Mouse (Mus musculus): ENCODE data around the gene Gdf2.

Gene Gdf2

DNA sequence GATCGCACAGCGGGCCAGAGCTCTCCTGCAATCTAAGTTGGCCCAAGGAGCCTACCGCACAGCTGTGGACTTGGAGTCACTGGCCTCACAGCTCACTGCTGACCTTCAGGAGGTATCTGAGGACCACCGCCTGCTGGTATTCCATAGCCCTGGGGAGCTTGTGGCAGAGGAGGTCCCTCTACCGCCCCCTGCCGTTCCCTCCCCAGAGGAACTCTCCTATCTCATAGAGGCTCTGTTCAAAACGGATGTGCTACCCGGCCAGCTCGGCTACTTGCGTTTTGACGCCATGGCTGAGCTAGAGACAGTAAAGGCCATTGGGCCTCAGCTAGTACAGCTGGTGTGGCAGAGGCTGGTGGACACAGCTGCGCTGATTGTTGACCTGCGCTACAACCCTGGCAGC lies 15.2 kb downstream of the Gdf2 start:
- in situ Hi-C loops (cut with MboI, MseI): loop anchor here (10.0 kb wide), 1 partner anchor 601 kb away; no protein-coding TSS in a partner anchor

DNA sequence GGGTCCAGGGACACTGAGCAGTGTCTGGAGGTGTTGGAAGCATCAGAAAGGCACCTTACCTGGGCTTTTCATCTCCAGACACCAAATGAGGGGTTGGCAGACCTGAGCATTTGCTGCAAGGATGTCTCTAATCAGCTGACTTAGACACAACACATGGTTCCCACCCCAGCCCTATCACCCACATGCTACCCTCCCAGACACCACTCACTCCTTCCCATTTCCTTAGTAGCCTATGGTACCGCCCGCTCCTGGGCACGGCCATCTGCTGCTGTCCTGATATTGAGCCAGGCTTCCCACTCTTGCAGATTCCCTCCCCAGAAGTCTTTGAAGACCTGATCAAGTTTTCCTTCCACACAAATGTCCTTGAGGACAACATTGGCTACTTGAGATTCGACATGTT lies 17.3 kb downstream of the Gdf2 start:
- in situ Hi-C loops (cut with MboI, MseI): loop anchor here (10.0 kb wide), 1 partner anchor 603 kb away; no protein-coding TSS in a partner anchor

DNA sequence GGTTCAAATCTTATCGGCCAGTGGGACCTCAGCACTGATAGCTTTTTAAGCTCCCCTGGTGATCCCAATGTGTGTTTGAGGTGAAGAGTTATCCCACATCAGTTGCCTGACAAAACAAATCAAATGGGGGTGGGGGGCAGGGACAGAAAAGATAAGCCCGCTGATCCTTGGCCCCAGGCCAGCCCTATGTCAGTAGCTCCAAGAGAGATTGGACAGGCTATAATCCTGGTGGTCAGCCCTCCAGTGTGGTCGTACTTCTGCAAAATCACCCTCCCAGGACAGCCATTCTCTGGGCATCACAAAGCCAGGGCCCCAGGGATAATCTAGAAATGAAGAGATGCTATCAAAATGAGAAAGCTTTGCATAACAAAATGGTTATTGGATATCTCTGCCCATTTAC lies 18.0 kb downstream of the Gdf2 start:
- in situ Hi-C loops (cut with MboI, MseI): loop anchor here (10.0 kb wide), 1 partner anchor 604 kb away; no protein-coding TSS in a partner anchor

DNA sequence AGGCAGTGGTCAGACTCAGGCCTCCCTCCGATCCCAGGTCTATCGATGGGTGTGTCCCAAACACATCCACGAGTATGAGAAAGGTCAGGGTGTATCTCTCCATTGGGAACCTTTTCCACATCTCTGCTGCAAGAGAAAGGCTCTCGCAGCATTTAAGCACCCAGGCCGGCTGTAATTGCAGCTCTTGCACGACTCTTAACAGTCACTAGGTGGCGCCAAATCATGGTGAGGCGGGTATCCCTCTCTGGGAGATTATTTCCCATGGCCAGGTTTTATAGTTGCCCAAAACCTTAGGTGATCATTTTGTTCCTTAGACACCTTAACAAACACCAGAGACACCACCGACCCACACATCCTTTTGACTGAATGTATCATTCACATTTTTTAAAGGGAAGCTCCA lies 18.5 kb downstream of the Gdf2 start:
- in situ Hi-C loops (cut with MboI, MseI): loop anchor here (10.0 kb wide), 1 partner anchor 605 kb away; no protein-coding TSS in a partner anchor

DNA sequence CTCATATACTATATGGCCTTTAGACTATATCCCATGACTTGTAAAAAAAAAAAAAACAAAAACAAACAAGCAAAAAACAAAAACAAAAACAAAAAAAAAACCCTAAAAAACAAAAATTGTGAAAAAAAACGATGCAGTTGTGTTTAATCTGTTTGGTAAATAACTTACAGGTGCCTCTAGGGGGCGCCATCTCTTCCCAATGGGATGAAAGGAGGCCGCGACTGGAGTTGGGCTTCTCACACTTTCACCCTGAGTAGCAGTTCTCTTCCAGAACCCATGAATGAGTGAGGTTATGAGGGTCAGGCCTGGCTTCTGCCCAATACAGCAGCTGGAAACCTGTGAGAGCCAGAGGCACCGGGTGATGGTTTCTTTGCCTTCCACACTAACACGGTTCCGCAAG lies 24.8 kb downstream of the Gdf2 start:
- in situ Hi-C loops (cut with MboI, MseI): no loop called here

DNA sequence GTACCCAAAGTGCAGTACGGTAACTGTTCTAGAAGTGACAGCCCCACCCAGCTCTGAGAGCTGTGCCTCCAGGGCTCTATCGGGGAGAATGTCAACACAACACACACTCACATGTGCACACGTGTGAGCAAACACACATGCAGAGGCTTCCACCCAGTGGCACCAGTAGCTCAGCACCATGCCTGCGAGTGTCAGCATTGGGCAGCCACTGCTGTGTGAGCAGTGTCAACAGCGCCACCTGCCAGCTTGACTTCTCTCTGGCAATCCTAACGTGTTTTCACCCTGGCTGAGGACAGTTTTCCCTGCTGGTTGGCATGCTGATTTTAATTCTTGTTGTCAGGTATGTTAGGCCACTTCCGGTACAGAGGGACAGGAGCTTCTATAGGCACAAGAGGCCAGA lies 31.8 kb downstream of the Gdf2 start:
- in situ Hi-C loops (cut with MboI, MseI): no loop called here

DNA sequence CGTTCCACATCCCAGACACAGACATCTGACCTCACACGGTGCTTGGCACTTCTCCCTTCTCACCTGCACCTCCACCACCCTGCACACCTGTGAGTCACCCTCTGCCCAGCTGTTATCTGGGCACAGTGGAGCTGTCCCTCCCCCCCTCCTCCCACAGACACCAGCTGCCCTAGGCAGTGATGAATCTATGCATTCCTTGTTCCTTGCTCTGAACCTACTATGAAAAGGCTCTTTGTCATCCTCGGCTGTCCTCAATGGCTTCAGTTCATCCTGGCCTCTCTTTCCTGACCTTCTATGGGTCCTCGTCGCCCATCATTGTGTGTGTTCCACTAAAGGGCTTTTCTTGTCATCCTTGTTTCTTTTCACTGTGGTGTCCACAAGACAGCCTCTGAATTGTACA lies 33.9 kb downstream of the Gdf2 start:
- in situ Hi-C loops (cut with MboI, MseI): no loop called here

DNA sequence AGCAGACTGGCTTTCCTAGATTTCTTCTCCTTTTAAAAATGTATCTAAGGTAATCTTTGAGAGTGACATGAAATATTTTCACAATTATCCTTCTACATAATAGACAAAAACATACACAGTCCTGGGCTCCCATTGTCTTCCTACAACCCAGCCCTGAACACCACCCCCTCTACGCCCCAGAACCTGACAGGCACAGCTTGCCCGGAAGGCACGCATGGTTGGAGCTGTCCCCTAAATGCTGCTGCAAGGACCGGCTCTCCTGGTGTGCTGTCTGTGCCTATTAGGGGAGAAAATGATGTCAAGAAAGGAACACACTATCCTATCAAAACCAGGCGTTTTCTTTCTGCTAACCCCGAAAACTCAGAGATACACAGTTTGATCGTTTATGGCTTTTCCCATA lies 36.9 kb downstream of the Gdf2 start:
- in situ Hi-C loops (cut with MboI, MseI): no loop called here

DNA sequence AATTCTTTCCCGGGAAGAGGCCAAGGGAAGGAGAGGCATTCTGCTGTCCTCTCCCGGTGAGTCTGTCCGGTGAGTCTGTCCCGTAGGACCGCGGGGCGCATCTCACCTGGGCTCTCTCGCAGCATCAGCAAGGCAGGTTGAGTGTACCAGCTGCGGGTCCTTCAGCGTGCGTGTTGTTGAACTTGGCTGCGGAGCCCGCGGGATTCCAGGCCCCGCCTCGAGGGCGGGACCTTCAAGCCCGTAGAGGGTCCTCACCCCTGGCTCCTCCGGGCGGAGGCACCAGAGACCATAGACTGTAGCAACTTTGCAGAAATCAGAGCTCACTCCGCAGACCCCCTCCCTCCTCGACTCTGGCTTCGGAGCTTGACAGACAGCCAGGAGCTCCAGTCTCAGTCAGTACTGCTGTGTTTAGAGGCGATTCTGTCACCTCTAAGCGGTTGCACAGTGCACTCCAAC lies 37.8 kb downstream of the Gdf2 start, which contains the start of gene Zfp488:
Gene Zfp488 (minus strand): TSS at position 161 of the 456 bp plus-strand sequence.
- in situ Hi-C loops (cut with MboI, MseI): no loop called here

DNA sequence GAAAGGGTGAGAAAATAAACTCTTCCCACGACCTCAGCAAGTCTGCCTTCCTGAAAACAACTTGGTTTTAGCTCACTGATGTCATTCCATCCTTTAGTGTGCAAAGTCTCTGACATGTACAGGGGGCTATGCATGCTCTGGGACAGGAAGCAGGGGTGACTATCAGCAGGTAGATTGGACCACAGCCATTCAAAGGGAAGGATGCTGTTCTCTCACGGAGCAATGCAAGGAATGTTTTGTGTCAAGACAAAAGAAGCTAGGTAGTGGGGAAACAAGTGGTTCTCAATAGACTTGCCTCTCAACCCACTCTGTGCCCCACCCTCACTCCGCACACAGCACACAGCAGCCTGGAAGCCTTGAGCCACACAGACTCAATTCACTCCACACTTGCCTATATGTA lies 48.4 kb downstream of the Gdf2 start:
- in situ Hi-C loops (cut with MboI, MseI): no loop called here

DNA sequence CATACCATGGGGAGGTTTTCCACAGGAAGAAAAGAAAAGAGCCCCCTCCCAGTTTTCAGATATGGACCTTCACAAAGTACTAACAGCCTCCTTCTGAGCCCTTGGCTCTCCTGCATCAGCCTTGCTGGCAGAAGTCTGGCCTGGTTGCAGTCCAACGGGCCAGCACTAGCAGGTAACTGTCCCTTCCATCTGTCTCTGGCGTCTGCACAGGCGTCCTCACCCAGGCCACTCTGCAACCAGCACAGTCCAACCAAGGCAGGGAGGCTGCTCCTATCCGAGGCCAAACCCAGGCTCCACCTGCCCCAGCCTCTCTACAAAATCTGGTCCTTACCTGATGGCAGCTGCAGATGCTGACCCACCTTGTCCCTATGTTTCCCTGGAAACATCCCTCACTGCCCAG lies 51.1 kb downstream of the Gdf2 start:
- in situ Hi-C loops (cut with MboI, MseI): no loop called here

DNA sequence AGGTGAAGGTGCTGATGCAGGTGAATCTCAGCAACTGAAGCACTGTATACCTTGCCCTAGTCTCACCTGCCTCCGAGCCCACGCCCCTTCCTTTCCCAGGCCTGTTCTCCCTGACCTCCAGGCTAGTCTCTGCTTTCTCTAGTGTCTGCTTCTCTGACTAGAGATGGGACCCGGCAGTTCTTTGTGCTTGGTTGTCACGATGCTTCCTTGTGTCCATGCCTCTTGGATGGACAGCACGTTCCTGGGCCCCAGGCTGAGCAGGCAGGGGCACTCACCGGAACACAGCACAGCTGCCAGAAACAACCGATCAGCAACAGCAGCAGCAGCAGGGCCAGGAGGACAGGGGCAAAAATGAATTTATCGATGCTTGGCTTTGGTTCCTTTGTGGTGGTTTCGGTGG lies 52.2 kb downstream of the Gdf2 start:
- in situ Hi-C loops (cut with MboI, MseI): no loop called here

DNA sequence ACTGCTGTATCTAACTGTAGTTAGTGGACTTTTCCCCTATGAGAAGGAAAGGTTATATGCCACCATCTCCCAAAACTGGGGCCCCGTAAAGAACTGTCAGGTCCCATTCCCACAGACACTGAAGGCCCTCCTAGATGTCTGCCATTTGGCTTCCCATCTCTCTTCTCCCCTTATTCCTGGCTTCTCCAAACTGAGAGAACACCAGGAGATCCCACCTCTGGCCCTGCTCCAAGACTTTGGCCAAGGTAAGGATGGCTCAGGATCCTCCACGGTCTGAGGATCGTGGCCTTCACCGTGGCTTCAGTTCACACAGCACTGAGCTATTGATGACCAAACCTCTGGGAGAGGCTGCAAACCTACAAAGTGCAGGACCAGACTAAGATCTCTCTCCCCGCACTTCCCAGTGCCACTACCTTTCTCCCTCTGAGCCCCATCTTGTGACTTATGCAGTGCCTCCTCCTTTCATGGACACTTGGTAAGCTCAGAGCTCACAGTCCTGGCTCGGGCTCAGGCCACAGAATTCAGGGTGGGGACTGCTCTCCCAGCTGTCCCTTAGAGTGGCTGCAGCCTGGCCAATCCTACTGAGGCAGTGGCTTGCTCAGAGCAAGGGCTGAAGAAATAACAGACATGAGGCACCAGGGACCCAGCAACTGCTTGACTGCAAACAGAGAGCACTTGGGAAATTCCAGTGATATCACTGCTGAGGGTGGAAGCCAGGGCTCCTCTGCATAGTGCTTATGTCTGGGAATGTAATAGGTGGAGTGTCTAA lies 52.9 kb downstream of the Gdf2 start:
- in situ Hi-C loops (cut with MboI, MseI): no loop called here
